Mouse (Mus musculus) retina, postnatal 1 day (tissue): ENCODE measurements around the gene Lrrc15.

Experiments used
- DNase-seq: peaks from one replicate; pipeline ENCODE4 v3.0.0-alpha.2; 2012

Gene Lrrc15

GRCm38 (mm10) chr16:30282844-30283495 is at the start of gene Lrrc15:
Gene Lrrc15, minus strand, starts transcription at chr16:30283256.
- DNase-seq = peak; percentile 73

GRCm38 (mm10) chr16:30314236-30314635 is 31.2 kb upstream of the Lrrc15 start:
- DNase-seq = peak; percentile 59

GRCm38 (mm10) chr16:30310647-30311046 is 27.6 kb upstream of the Lrrc15 start, which contains the start of gene Gp5:
Gene Gp5, minus strand, starts transcription at chr16:30310779.
- no peak for DNase-seq

GRCm38 (mm10) chr16:30310171-30310515 is 27.1 kb upstream of the Lrrc15 start:
- no peak for DNase-seq

GRCm38 (mm10) chr16:30309395-30310170 is 26.5 kb upstream of the Lrrc15 start:
- peak; percentile 47 for DNase-seq

- peak; percentile 73 for DNase-seq
Observed at GRCm38 (mm10) chr16:30308616-30309394, 25.7 kb upstream of the Lrrc15 start.

GRCm38 (mm10) chr16:30307961-30308615 is 25.0 kb upstream of the Lrrc15 start:
- no peak for DNase-seq

- no peak for DNase-seq
Observed at GRCm38 (mm10) chr16:30307306-30307705, 24.2 kb upstream of the Lrrc15 start.

GRCm38 (mm10) chr16:30306102-30306501 is 23.0 kb upstream of the Lrrc15 start:
- no peak for DNase-seq

- DNase-seq = no peak
Observed at GRCm38 (mm10) chr16:30304236-30304635, 21.2 kb upstream of the Lrrc15 start.

- DNase-seq = no peak
Observed at GRCm38 (mm10) chr16:30303411-30303810, 20.4 kb upstream of the Lrrc15 start.

GRCm38 (mm10) chr16:30302686-30303085 is 19.6 kb upstream of the Lrrc15 start:
- no peak for DNase-seq

- DNase-seq = no peak
Observed at GRCm38 (mm10) chr16:30299711-30300277, 16.7 kb upstream of the Lrrc15 start.

GRCm38 (mm10) chr16:30297450-30297849 is 14.4 kb upstream of the Lrrc15 start:
- DNase-seq = no peak

GRCm38 (mm10) chr16:30296601-30297275 is 13.7 kb upstream of the Lrrc15 start:
- no peak for DNase-seq

GRCm38 (mm10) chr16:30295106-30295505 is 12.1 kb upstream of the Lrrc15 start:
- no peak for DNase-seq

- DNase-seq = peak; percentile 83
Observed at GRCm38 (mm10) chr16:30290436-30290835, 7.4 kb upstream of the Lrrc15 start.

- DNase-seq = peak; percentile 39
Observed at GRCm38 (mm10) chr16:30285701-30286100, 2.6 kb upstream of the Lrrc15 start.

- DNase-seq = peak; percentile 79
Observed at GRCm38 (mm10) chr16:30283743-30284337, 784 bp upstream of the Lrrc15 start.

- no peak for DNase-seq
Observed at GRCm38 (mm10) chr16:30280676-30281297, 2.3 kb downstream of the Lrrc15 start.

- DNase-seq = peak; percentile 35
Observed at GRCm38 (mm10) chr16:30278406-30278805, 4.7 kb downstream of the Lrrc15 start.
